Mouse (Mus musculus) intestine, embryonic 15.5 days (tissue): ENCODE data around the gene Ctps. TPM values are rescaled to one million over a fixed set of nuclear protein-coding genes. Genes with fewer than 3 reads are reported as not detected.

Source experiments
- ATAC-seq: fragments of 200-750 bp; cut with Nextera tagmentation; 2 replicates; pipeline ENCODE4 v1.8.0; 2017; ENCODE audit warnings: moderate TSS enrichment, moderate library complexity
- H3K27ac ChIP-seq: fragments of 300-500 bp; sonication (generic); 2 replicates; pipeline ENCODE4 v1.5.1; 2015; ENCODE audit warnings: mild to moderate bottlenecking, inconsistent platforms
- H3K27me3 ChIP-seq: fragments of 300-500 bp; sonication (generic); replicated peaks from 2 replicates; pipeline ENCODE4 v1.6.1; 2015; ENCODE audit warnings: inconsistent platforms
- H3K36me3 ChIP-seq: fragments of 300-500 bp; sonication (generic); 2 replicates; pipeline ENCODE4 v1.6.1; 2015; ENCODE audit warnings: inconsistent platforms
- H3K4me1 ChIP-seq: fragments of 300-500 bp; sonication (generic); replicated peaks from 2 replicates; pipeline ENCODE4 v1.6.1; 2015; ENCODE audit warnings: inconsistent platforms
- H3K4me2 ChIP-seq: fragments of 300-500 bp; sonication (generic); replicated peaks from 2 replicates; pipeline ENCODE4 v1.6.1; 2015; ENCODE audit warnings: mild to moderate bottlenecking, inconsistent platforms
- H3K4me3 ChIP-seq: fragments of 300-500 bp; sonication (generic); replicated peaks from 2 replicates; pipeline ENCODE4 v1.5.1; 2015; ENCODE audit warnings: inconsistent platforms
- H3K9ac ChIP-seq: fragments of 300-500 bp; sonication (generic); 2 replicates; pipeline ENCODE4 v1.6.1; 2015; ENCODE audit warnings: inconsistent platforms
- H3K9me3 ChIP-seq: fragments of 300-500 bp; sonication (generic); 2 replicates; pipeline ENCODE4 v1.6.1; 2016; ENCODE audit warnings: inconsistent platforms
- WGBS: fragments of 180-500 bp; shearing (Covaris S2); methylation state at CpG from one replicate; pipeline ENCODE4 v1.1.7; 2015; 5-methylcytosine and 5-hydroxymethylcytosine counted together
- polyA plus RNA-seq: library from polyadenylated mRNA; unstranded; fragments of >200 nt; fragmentation: Nextera tagmentation; extraction: Ambion mirVana; gene quantifications from 2 replicates; pipeline ENCODE4 v1.2.1, GENCODE M21; 2015

The Ctps gene
- polyA plus RNA-seq, 1 experiment from 2014 or later: 72.6 TPM

DNA sequence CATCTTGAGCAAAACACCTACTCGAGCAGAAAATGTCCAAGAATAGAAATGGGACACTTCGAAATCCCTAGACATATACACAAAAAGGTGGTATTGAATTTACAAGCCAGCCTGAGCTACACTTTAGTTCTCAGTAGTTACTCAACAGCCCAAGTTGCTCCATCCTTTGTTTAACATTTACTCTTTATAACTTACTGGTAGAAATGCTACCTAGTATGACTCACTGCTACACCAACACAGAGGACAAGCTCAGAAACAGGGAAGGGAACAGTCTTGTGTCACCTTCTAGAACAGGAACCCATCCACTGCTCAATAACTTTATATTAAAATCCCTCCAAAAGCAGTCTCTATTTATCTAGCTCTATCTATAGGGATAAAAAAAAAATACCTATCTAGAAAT lies 4.3 kb downstream of the Ctps start:
- 84% methylated on average over 2 of the region's 2 CpGs for WGBS
- Histone ChIP-seq H3K4me1 (peaks cover 15% of the 10 kb centered on the region), H3K27me3 (no peaks in the 10 kb centered on the region), H3K9me3 (no peaks in the 10 kb centered on the region), H3K27ac (no peak overlapping the region), H3K9ac (no peak overlapping the region), H3K4me2 (no peak overlapping the region), H3K36me3 (peaks cover 16% of the 10 kb centered on the region), H3K4me3 (no peak overlapping the region)
- no peak for ATAC-seq

DNA sequence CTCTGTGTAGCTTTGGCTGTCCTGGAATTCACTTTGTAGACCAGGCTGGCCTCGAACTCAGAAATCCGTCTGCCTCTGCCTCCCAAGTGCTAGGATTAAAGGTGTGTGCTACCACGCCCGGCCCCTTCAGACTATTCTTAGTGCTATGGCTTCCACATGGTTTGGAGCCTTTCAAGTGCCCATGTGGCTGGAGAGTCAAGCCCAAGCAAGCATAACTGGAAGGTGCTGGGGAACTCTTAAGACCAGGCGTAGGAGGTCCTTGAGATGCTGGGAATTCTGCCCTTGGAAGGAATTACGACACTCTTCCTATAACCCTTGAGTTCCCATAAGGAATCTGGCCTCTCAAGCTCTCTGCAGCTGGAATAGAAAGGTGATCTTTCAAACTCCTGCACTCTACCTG lies 13.5 kb downstream of the Ctps start:
- Histone ChIP-seq H3K27me3 (no peaks in the 10 kb centered on the region), H3K27ac (no peak overlapping the region), H3K4me3 (no peak overlapping the region), H3K4me1 (no peaks in the 10 kb centered on the region), H3K36me3 (peaks cover 40% of the 10 kb centered on the region), H3K4me2 (no peak overlapping the region), H3K9ac (no peak overlapping the region), H3K9me3 (no peaks in the 10 kb centered on the region)
- ATAC-seq: no peak
- 86% methylated on average over 6 of the region's 6 CpGs for WGBS

DNA sequence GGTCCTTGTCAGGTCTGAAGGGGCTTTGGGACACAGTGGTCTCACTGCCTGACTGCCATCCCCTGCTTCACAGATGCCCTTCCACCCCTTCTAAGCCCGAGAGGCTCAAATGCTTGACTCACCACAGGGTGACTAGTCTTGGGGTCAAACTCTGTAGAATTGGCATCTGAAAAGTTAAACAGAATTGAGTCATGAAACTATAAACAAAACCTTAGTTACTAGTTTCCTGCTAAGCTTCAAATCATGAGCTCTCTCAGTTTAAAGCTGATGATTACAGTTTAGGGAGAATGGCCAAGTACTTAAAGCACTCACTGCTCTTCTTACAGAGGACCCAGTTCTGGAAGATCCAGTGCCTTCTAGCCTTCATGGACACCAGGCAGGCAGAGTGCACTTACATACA lies 25.2 kb downstream of the Ctps start:
- peaks cover 56% of the 10 kb centered on the region for H3K36me3 ChIP-seq

GRCm38 (mm10) chr4:120538664-120539063 lies 31.4 kb downstream of the Ctps start:
- 0 out of 2 replicates have a peak, but pooled peaks have one; percentile 51 for ATAC-seq
- Histone ChIP-seq H3K27me3 (no peaks in the 10 kb centered on the region), H3K36me3 (peaks cover 41% of the 10 kb centered on the region), H3K4me2 (no peak overlapping the region), H3K4me1 (no peaks in the 10 kb centered on the region), H3K4me3 (no peak overlapping the region), H3K27ac (no peak overlapping the region), H3K9ac (no peak overlapping the region), H3K9me3 (no peaks in the 10 kb centered on the region)
- 94% methylated on average over 10 of the region's 10 CpGs for WGBS

More for the DNA sequence above, 25.2 kb downstream of the Ctps start:
- no peak for ATAC-seq
- Histone ChIP-seq H3K4me3 (no peak overlapping the region), H3K4me1 (no peaks in the 10 kb centered on the region), H3K9me3 (no peaks in the 10 kb centered on the region), H3K27ac (no peak overlapping the region), H3K4me2 (no peak overlapping the region), H3K27me3 (no peaks in the 10 kb centered on the region), H3K9ac (no peak overlapping the region)
- WGBS: 68% methylated on average over 1 of the region's 1 CpGs

DNA sequence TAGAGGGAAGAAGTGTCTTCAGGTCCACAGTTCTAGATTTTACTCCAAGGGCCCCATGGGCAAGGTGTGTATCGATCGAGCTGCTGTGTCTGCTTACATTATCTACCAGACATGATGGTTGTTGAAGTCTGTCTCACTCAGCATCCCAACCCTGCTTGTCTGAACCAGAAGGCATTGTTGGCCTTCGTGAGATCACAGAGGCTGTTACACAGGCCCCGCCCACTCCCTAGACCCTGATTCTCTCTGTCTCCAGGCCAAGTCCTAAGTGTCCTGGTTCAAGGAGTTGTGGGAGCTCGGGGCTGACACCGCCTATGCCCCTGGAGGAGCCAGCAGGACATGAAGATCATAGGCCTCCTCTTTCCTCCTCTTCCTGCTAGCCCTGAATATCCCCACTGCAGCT lies 38.1 kb downstream of the Ctps start, which contains the start of gene Slfnl1:
Slfnl1 (plus strand) TSS at position 246 of the 400 bp plus-strand sequence.
- H3K27me3 ChIP-seq: no peaks in the 10 kb centered on the region
- no peak for ATAC-seq
- no peak within 1 kb of the TSS for H3K4me3 ChIP-seq
- H3K9ac ChIP-seq: no peak within 1 kb of the TSS
- no peak within 1 kb of the TSS for H3K4me2 ChIP-seq
- no peaks in the 10 kb centered on the region for H3K9me3 ChIP-seq
- H3K4me1 ChIP-seq: no peaks in the 10 kb centered on the region
- peaks cover 25% of the 10 kb centered on the region for H3K36me3 ChIP-seq
- H3K27ac ChIP-seq: no peak within 1 kb of the TSS
- 79% methylated on average over 6 of the region's 6 CpGs for WGBS

- ATAC-seq: no peak
- no peak overlapping the region for H3K9ac ChIP-seq
- H3K27me3 ChIP-seq: no peaks in the 10 kb centered on the region
- H3K36me3 ChIP-seq: peaks cover 35% of the 10 kb centered on the region
- H3K9me3 ChIP-seq: no peaks in the 10 kb centered on the region
- no peak overlapping the region for H3K4me2 ChIP-seq
- WGBS: 78% methylated on average over 9 of the region's 9 CpGs
- no peaks in the 10 kb centered on the region for H3K4me1 ChIP-seq
- no peak overlapping the region for H3K4me3 ChIP-seq
- no peak overlapping the region for H3K27ac ChIP-seq
These were observed 41.9 kb downstream of the Ctps start for GRCm38 (mm10) chr4:120528171-120528570.

GRCm38 (mm10) chr4:120523092-120523491 lies 47.0 kb downstream of the Ctps start:
- Histone ChIP-seq H3K9ac (no peak overlapping the region), H3K27ac (no peak overlapping the region), H3K4me1 (no peaks in the 10 kb centered on the region), H3K9me3 (no peaks in the 10 kb centered on the region), H3K27me3 (no peaks in the 10 kb centered on the region), H3K36me3 (peaks cover 19% of the 10 kb centered on the region), H3K4me3 (no peak overlapping the region), H3K4me2 (no peak overlapping the region)
- ATAC-seq: no peak
- WGBS: 89% methylated on average over 3 of the region's 3 CpGs

DNA sequence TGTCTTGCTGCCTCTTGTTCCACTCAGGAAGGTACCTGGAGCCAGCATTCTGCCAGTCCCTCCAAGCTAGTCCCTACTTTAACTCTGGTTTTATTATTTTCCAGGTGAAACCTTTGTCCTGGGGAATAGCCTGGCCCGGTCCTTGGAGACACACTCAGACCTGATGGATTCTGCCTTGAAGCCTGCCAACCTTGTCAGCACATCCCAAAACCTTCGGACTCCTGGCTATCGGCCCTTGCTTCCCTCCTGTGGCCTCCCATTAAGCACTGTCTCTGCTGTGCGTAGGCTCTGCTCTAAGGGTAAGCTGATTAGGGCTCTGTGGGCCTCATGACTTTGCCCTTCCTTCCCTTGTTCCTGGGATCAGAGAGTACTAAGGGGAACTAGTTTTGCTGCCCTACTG lies 47.7 kb downstream of the Ctps start:
- WGBS: 88% methylated on average over 4 of the region's 4 CpGs
- H3K36me3 ChIP-seq: peaks cover 22% of the 10 kb centered on the region
- no peak for ATAC-seq

DNA sequence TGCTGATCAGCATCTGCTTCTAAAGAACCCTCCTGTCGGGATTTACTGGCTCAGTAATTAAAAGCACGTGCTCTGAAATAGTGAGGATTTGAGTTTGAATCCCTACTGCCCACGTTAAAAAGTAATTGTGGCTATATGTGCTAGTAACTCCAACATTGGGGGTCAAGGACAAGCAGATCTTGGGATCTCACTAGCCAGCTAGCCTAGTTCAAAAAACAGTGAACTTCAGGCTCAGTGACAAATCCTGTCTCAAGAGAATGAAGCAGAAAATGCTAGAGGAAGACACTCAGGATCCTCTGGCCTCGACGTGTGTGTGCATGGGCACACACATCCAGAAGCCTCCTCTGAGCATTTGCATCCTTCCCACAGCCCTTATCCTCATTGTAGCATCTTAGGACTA lies 48.3 kb downstream of the Ctps start:
- H3K9ac ChIP-seq: no peak overlapping the region
- no peaks in the 10 kb centered on the region for H3K27me3 ChIP-seq
- no peak overlapping the region for H3K4me2 ChIP-seq
- no peak overlapping the region for H3K4me3 ChIP-seq
- 90% methylated on average over 5 of the region's 5 CpGs for WGBS
- H3K36me3 ChIP-seq: peaks cover 26% of the 10 kb centered on the region
- H3K27ac ChIP-seq: no peak overlapping the region
- H3K9me3 ChIP-seq: no peaks in the 10 kb centered on the region
- no peaks in the 10 kb centered on the region for H3K4me1 ChIP-seq
- no peak for ATAC-seq

More for the DNA sequence above, 47.7 kb downstream of the Ctps start:
- Histone ChIP-seq H3K9ac (no peak overlapping the region), H3K9me3 (no peaks in the 10 kb centered on the region), H3K4me1 (no peaks in the 10 kb centered on the region), H3K27ac (no peak overlapping the region), H3K4me2 (no peak overlapping the region), H3K27me3 (no peaks in the 10 kb centered on the region), H3K4me3 (no peak overlapping the region)

GRCm38 (mm10) chr4:120517335-120517734 lies 52.7 kb downstream of the Ctps start:
- H3K27me3 ChIP-seq: no peaks in the 10 kb centered on the region
- H3K9ac ChIP-seq: no peak overlapping the region
- WGBS: 92% methylated on average over 4 of the region's 4 CpGs
- H3K27ac ChIP-seq: peak overlapping the region; percentile 76
- H3K4me1 ChIP-seq: no peaks in the 10 kb centered on the region; the same call in 1 of the 2 replicates
- no peak for ATAC-seq
- 0 out of 2 replicates have a peak overlapping the region, but pooled peaks have one; percentile 0 for H3K4me3 ChIP-seq
- no peaks in the 10 kb centered on the region for H3K9me3 ChIP-seq
- peaks cover 16% of the 10 kb centered on the region for H3K36me3 ChIP-seq
- peak overlapping the region; percentile 32 for H3K4me2 ChIP-seq

GRCm38 (mm10) chr4:120516907-120517306 lies 53.2 kb downstream of the Ctps start:
- H3K4me3 ChIP-seq: peak overlapping the region; percentile 0; the same call in 1 of the 2 replicates
- peak overlapping the region; percentile 32 for H3K4me2 ChIP-seq
- H3K9ac ChIP-seq: no peak overlapping the region
- no peaks in the 10 kb centered on the region; the same call in 1 of the 2 replicates for H3K4me1 ChIP-seq
- WGBS: 78% methylated on average over 7 of the region's 7 CpGs
- H3K36me3 ChIP-seq: peaks cover 16% of the 10 kb centered on the region; the same call in 1 of the 2 replicates
- ATAC-seq: peak; percentile 74; the same call in 1 of the 2 replicates
- H3K27ac ChIP-seq: peak overlapping the region; percentile 76
- no peaks in the 10 kb centered on the region for H3K9me3 ChIP-seq
- H3K27me3 ChIP-seq: no peaks in the 10 kb centered on the region

- H3K4me1 ChIP-seq: no peaks in the 10 kb centered on the region; the same call in 1 of the 2 replicates
- no peaks in the 10 kb centered on the region for H3K27me3 ChIP-seq
- peak overlapping the region; percentile 0; the same call in 1 of the 2 replicates for H3K4me3 ChIP-seq
- H3K9me3 ChIP-seq: no peaks in the 10 kb centered on the region
- peak overlapping the region; percentile 76 for H3K27ac ChIP-seq
- H3K36me3 ChIP-seq: peaks cover 16% of the 10 kb centered on the region; the same call in 1 of the 2 replicates
- WGBS: 60% methylated on average over 7 of the region's 7 CpGs
- peak overlapping the region; percentile 32 for H3K4me2 ChIP-seq
- peak; percentile 98 for ATAC-seq
- no peak overlapping the region for H3K9ac ChIP-seq
These were observed 53.6 kb downstream of the Ctps start for GRCm38 (mm10) chr4:120516491-120516890.

DNA sequence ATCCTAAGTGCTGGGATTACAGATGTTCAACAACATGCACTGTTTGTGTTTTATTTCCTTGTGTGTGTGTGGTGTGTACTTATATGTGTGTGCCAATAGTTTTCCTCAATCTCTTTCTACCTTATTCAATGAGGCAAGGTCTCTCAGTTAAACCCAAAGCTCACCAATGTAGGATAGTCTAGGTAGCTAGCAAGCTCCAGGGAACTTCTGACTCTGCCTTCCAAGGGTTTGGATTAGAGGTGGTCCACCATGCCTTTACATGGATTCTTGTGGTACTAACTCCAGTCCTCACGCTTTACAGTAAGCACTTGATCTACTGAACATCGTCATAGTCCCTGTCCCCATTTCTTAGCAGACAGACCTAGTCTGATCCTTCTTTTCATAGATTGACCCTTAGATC lies 55.7 kb downstream of the Ctps start:
- H3K36me3 ChIP-seq: peaks cover 16% of the 10 kb centered on the region; the same call in 1 of the 2 replicates
- WGBS: 100% methylated on average over 2 of the region's 2 CpGs

More for the DNA sequence above, 55.7 kb downstream of the Ctps start:
- H3K4me1 ChIP-seq: no peaks in the 10 kb centered on the region; the same call in 1 of the 2 replicates
- H3K4me2 ChIP-seq: no peak overlapping the region
- no peak for ATAC-seq
- H3K27me3 ChIP-seq: no peaks in the 10 kb centered on the region
- H3K4me3 ChIP-seq: no peak overlapping the region
- H3K27ac ChIP-seq: no peak overlapping the region
- no peaks in the 10 kb centered on the region for H3K9me3 ChIP-seq
- H3K9ac ChIP-seq: no peak overlapping the region
